Mouse (Mus musculus): ENCODE results near the gene Afg3l1. TPM values are rescaled to one million over a fixed set of nuclear protein-coding genes. Genes with fewer than 3 reads are reported as not detected.
"Not testable (repeated sequence)": the region's sequence is repeated elsewhere in the genome, so short reads cannot be mapped to it uniquely, and the experiment has no call there.

Gene Afg3l1
- polyA plus RNA-seq, 1 experiment, result 42.0 TPM

DNA sequence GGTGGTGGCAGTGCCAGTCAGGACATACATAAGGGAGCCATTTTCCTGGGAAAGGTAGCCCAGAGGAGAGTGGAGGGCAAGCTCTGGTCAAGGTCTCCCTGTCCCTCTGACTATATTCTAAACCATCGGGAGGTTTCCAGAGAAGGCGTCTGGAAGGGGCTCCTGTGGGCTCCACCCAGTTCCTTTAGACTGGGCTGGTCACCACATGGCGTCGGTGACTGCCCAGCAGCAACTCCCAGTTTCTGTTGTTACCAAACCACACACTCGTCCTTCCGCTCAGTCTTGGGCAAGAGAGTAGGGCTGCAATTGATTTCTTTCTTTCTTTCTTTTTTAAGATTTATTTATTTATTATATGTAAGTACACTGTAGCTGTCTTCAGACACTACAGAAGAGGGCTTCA lies 33.6 kb upstream of the Afg3l1 start:
- Histone ChIP-seq H3K27ac (ENCODE audit: insufficient read depth, low read length) (no peak overlapping the region), H3K36me3 (ENCODE audit: control insufficient read depth, insufficient read depth, low read length, poor library complexity, severe bottlenecking) (no peaks in the 10 kb centered on the region), H3K9me3 (replicated peaks; ENCODE audit: control insufficient read depth, insufficient read depth, low read length, poor library complexity, severe bottlenecking) (0 out of 2 replicates have a peak, but pooled peaks cover 4% of the 10 kb centered on the region), H3K4me1 (ENCODE audit: control insufficient read depth, insufficient read depth, low read length) (peaks cover 4% of the 10 kb centered on the region), H3K27me3 (ENCODE audit: control insufficient read depth, insufficient read depth, low read length, poor library complexity, severe bottlenecking) (no peaks in the 10 kb centered on the region), H3K4me3 (ENCODE audit: low read depth, low read length) (peak overlapping the region; percentile 33), H3K9ac (ENCODE audit: low read depth, poor library complexity, severe bottlenecking) (peak overlapping the region; percentile 67)
- TF ChIP-seq CTCF (IDR thresholded peaks at IDR 0.05; ENCODE audit: low read depth, low read length) (no peak), POLR2A (IDR thresholded peaks at IDR 0.05; ENCODE audit: insufficient read depth, low read length) (no peak), EP300 (IDR thresholded peaks at IDR 0.05; ENCODE audit: insufficient read depth, low read depth, low read length) (no peak)

DNA sequence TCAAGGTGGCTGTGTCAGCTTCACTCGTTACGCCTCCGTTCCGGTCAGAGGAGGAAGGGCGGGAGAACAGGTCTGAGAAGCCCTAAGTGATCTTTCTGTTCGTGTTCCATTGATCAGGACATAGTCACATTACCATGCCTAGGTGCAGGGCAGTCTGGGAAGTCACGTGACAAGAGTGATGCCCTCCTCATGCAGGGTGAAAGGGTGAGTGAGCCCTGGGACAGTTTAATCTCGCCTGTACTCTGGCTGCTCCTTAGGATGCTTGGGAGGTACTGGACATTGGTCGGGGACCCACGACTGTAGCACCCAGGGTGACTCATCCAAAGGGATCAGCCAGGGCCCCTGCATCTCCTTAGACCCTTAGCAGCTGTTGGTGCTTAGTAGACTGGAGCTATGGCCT lies 31.7 kb upstream of the Afg3l1 start:
- no peaks in the 10 kb centered on the region for H3K27me3 ChIP-seq (ENCODE audit: control insufficient read depth, insufficient read depth, low read length, poor library complexity, severe bottlenecking)
- H3K9ac ChIP-seq (ENCODE audit: low read depth, poor library complexity, severe bottlenecking), result peak overlapping the region; percentile 22
- no peaks in the 10 kb centered on the region for H3K36me3 ChIP-seq (ENCODE audit: control insufficient read depth, insufficient read depth, low read length, poor library complexity, severe bottlenecking)
- peak overlapping the region; percentile 27 for H3K4me3 ChIP-seq (ENCODE audit: low read depth, low read length)
- no peak for TF ChIP-seq CTCF (IDR thresholded peaks at IDR 0.05; ENCODE audit: low read depth, low read length)
- no peak for TF ChIP-seq POLR2A (IDR thresholded peaks at IDR 0.05; ENCODE audit: insufficient read depth, low read length)
- TF ChIP-seq EP300 (IDR thresholded peaks at IDR 0.05; ENCODE audit: insufficient read depth, low read depth, low read length), result no peak
- H3K4me1 ChIP-seq (ENCODE audit: control insufficient read depth, insufficient read depth, low read length), result peaks cover 4% of the 10 kb centered on the region
- H3K9me3 ChIP-seq (replicated peaks; ENCODE audit: control insufficient read depth, insufficient read depth, low read length, poor library complexity, severe bottlenecking), result no peaks in the 10 kb centered on the region
- H3K27ac ChIP-seq (ENCODE audit: insufficient read depth, low read length), result peak overlapping the region; percentile 68

GRCm38 (mm10) chr8:123446799-123447198 lies 30.9 kb upstream of the Afg3l1 start:
- Histone ChIP-seq H3K9me3 (replicated peaks; ENCODE audit: control insufficient read depth, insufficient read depth, low read length, poor library complexity, severe bottlenecking) (no peaks in the 10 kb centered on the region), H3K27me3 (ENCODE audit: control insufficient read depth, insufficient read depth, low read length, poor library complexity, severe bottlenecking) (no peaks in the 10 kb centered on the region), H3K4me1 (ENCODE audit: control insufficient read depth, insufficient read depth, low read length) (peaks cover 4% of the 10 kb centered on the region), H3K27ac (ENCODE audit: insufficient read depth, low read length) (peak overlapping the region; percentile 68), H3K36me3 (ENCODE audit: control insufficient read depth, insufficient read depth, low read length, poor library complexity, severe bottlenecking) (no peaks in the 10 kb centered on the region; the same call in 1 of the 2 replicates), H3K9ac (ENCODE audit: low read depth, poor library complexity, severe bottlenecking) (0 out of 2 replicates have a peak overlapping the region, but pooled peaks have one; percentile 5), H3K4me3 (ENCODE audit: low read depth, low read length) (peak overlapping the region; percentile 27; the same call in 1 of the 2 replicates)
- TF ChIP-seq EP300 (IDR thresholded peaks at IDR 0.05; ENCODE audit: insufficient read depth, low read depth, low read length) (peak; percentile 88), CTCF (IDR thresholded peaks at IDR 0.05; ENCODE audit: low read depth, low read length) (no peak)

GRCm38 (mm10) chr8:123450783-123451182 lies 26.9 kb upstream of the Afg3l1 start:
- no peak overlapping the region for H3K9ac ChIP-seq (ENCODE audit: low read depth, poor library complexity, severe bottlenecking)
- TF ChIP-seq EP300 (IDR thresholded peaks at IDR 0.05; ENCODE audit: insufficient read depth, low read depth, low read length) (no peak), POLR2A (IDR thresholded peaks at IDR 0.05; ENCODE audit: insufficient read depth, low read length) (no peak)
- peaks cover 5% of the 10 kb centered on the region for H3K36me3 ChIP-seq (ENCODE audit: control insufficient read depth, insufficient read depth, low read length, poor library complexity, severe bottlenecking)
- no peak overlapping the region for H3K4me3 ChIP-seq (ENCODE audit: low read depth, low read length)
- no peaks in the 10 kb centered on the region for H3K9me3 ChIP-seq (replicated peaks; ENCODE audit: control insufficient read depth, insufficient read depth, low read length, poor library complexity, severe bottlenecking)
- H3K27ac ChIP-seq (ENCODE audit: insufficient read depth, low read length), result no peak overlapping the region
- H3K4me1 ChIP-seq (ENCODE audit: control insufficient read depth, insufficient read depth, low read length), result peaks cover 6% of the 10 kb centered on the region
- H3K27me3 ChIP-seq (ENCODE audit: control insufficient read depth, insufficient read depth, low read length, poor library complexity, severe bottlenecking), result no peaks in the 10 kb centered on the region

DNA sequence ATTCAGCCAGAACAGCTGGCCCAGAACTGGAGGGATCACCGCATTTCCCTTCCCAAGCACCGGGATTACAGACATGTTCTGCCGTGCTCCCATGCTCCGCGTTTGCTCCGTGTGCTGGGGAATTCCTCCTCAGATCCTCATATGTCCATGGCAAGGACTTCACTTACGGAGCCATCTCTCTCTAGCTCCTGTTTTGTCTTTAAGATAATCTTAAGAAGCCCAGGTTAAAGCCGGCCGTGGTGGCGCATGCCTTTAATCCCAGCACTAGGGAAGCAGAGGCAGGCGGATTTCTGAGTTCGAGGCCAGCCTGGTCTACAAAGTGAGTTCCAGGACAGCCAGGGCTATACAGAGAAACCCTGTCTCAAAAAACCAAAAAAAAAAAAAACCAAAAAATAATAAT lies 26.0 kb upstream of the Afg3l1 start:
- not testable (repeated sequence) for H3K27ac ChIP-seq (ENCODE audit: insufficient read depth, low read length); H3K36me3 ChIP-seq (ENCODE audit: control insufficient read depth, insufficient read depth, low read length, poor library complexity, severe bottlenecking); H3K4me1 ChIP-seq (ENCODE audit: control insufficient read depth, insufficient read depth, low read length); H3K9ac ChIP-seq (ENCODE audit: low read depth, poor library complexity, severe bottlenecking); H3K27me3 ChIP-seq (ENCODE audit: control insufficient read depth, insufficient read depth, low read length, poor library complexity, severe bottlenecking); H3K4me3 ChIP-seq (ENCODE audit: low read depth, low read length); H3K9me3 ChIP-seq (replicated peaks; ENCODE audit: control insufficient read depth, insufficient read depth, low read length, poor library complexity, severe bottlenecking)

DNA sequence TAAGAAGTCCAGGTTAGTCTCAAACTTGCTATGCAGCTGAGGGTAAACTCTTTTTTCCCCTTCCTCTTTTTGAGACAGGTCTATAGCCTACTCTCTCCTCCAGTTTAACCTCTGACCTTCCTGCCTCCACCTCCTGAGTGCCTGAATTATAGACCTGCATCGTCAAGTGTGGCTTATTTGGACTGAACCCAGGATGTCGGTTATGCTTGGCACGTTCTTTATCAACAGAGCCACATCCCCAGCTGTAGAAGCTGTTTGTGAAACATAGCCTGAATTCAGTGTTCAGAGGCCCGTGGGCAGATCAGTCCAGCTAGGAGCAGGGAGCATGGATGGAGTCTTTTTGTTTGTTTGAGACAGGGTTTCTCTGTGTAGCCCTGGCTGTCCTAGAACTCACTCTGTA lies 25.6 kb upstream of the Afg3l1 start:
- Histone ChIP-seq H3K9me3 (replicated peaks; ENCODE audit: control insufficient read depth, insufficient read depth, low read length, poor library complexity, severe bottlenecking) (no peaks in the 10 kb centered on the region), H3K9ac (ENCODE audit: low read depth, poor library complexity, severe bottlenecking) (no peak overlapping the region), H3K4me3 (ENCODE audit: low read depth, low read length) (no peak overlapping the region), H3K27me3 (ENCODE audit: control insufficient read depth, insufficient read depth, low read length, poor library complexity, severe bottlenecking) (no peaks in the 10 kb centered on the region), H3K36me3 (ENCODE audit: control insufficient read depth, insufficient read depth, low read length, poor library complexity, severe bottlenecking) (peaks cover 8% of the 10 kb centered on the region), H3K4me1 (ENCODE audit: control insufficient read depth, insufficient read depth, low read length) (peaks cover 6% of the 10 kb centered on the region), H3K27ac (ENCODE audit: insufficient read depth, low read length) (0 out of 2 replicates have a peak overlapping the region, but pooled peaks have one; percentile 49)
- TF ChIP-seq POLR2A (IDR thresholded peaks at IDR 0.05; ENCODE audit: insufficient read depth, low read length), result no peak
- TF ChIP-seq CTCF (IDR thresholded peaks at IDR 0.05; ENCODE audit: low read depth, low read length), result no peak
- no peak for TF ChIP-seq EP300 (IDR thresholded peaks at IDR 0.05; ENCODE audit: insufficient read depth, low read depth, low read length)

All from ES-Bruce4 (cell line).